24 mouse cellular contexts compared by ENCODE assay signal in genomic region chr6:140528414-140528813, GRCm38 (mm10).
A peak's percentile ranks its signal among the peaks of the same experiment; 100 is the strongest.
DNase-seq lines count a peak whose midpoint lies in the region; ATAC-seq lines count a peak whose summit lies in the region.
"Had no signal": no experiment of that assay in that cellular context is flagged by ENCODE, and none has a peak within 500 bp of the region (broad histone marks: within the 10 kb centered on the region; RNA-seq: fewer than 3 reads in every experiment).

No protein-coding gene starts in this region.

- H3K4me3 ChIP-seq in heart, embryonic 11.5 days (ENCODE audit: low read depth, low read length), result no peak overlapping the region
- no peak overlapping the region for H3K4me3 ChIP-seq in liver, embryonic 13.5 days (replicated peaks)
- H3K4me3 ChIP-seq in liver, embryonic 11.5 days (ENCODE audit: low read depth, low read length), result no peak overlapping the region
- no peak overlapping the region for H3K4me3 ChIP-seq in liver, embryonic 16.5 days (ENCODE audit: low read depth, low read length)
- H3K4me3 ChIP-seq in liver, embryonic 12.5 days, result no peak overlapping the region
- H3K4me3 ChIP-seq: embryonic facial prominence, embryonic 10.5 days; embryonic facial prominence, embryonic 12.5 days; forebrain, embryonic 13.5 days had no signal

- no peaks in the 10 kb centered on the region for H3K9me3 ChIP-seq in heart, embryonic 11.5 days (replicated peaks; ENCODE audit: control insufficient read depth, low read length)
- no peaks in the 10 kb centered on the region for H3K9me3 ChIP-seq in liver, embryonic 13.5 days (replicated peaks)
- no peaks in the 10 kb centered on the region for H3K9me3 ChIP-seq in liver, embryonic 11.5 days (ENCODE audit: control insufficient read depth, low read length)
- H3K9me3 ChIP-seq in liver, embryonic 16.5 days (replicated peaks; ENCODE audit: control insufficient read depth, low read length), result no peaks in the 10 kb centered on the region
- H3K9me3 ChIP-seq in liver, embryonic 12.5 days (replicated peaks), result no peaks in the 10 kb centered on the region
- H3K9me3 ChIP-seq: embryonic facial prominence, embryonic 10.5 days; embryonic facial prominence, embryonic 12.5 days; forebrain, embryonic 13.5 days had no signal

- H3K27me3 ChIP-seq in heart, embryonic 11.5 days (ENCODE audit: control insufficient read depth, insufficient read depth, low read length), result no peaks in the 10 kb centered on the region
- no peaks in the 10 kb centered on the region for H3K27me3 ChIP-seq in liver, embryonic 13.5 days
- no peaks in the 10 kb centered on the region for H3K27me3 ChIP-seq in liver, embryonic 11.5 days (replicated peaks; ENCODE audit: control insufficient read depth, insufficient read depth, low read length)
- H3K27me3 ChIP-seq in liver, embryonic 16.5 days (ENCODE audit: control insufficient read depth, insufficient read depth, low read depth, low read length), result no peaks in the 10 kb centered on the region
- H3K27me3 ChIP-seq in liver, embryonic 12.5 days (replicated peaks), result no peaks in the 10 kb centered on the region
- H3K27me3 ChIP-seq: CH12.LX; embryonic facial prominence, embryonic 12.5 days; forebrain, embryonic 13.5 days; Patski had no signal

- no peak overlapping the region for H3K27ac ChIP-seq in heart, embryonic 11.5 days (ENCODE audit: low read depth, low read length)
- H3K27ac ChIP-seq in liver, embryonic 13.5 days, result no peak overlapping the region
- H3K27ac ChIP-seq in liver, embryonic 11.5 days (ENCODE audit: low read depth, low read length), result no peak overlapping the region
- no peak overlapping the region for H3K27ac ChIP-seq in liver, embryonic 16.5 days (ENCODE audit: low read length)
- no peak overlapping the region for H3K27ac ChIP-seq in liver, embryonic 12.5 days
- H3K27ac ChIP-seq: embryonic facial prominence, embryonic 10.5 days; embryonic facial prominence, embryonic 12.5 days; forebrain, embryonic 13.5 days had no signal

- WGBS in heart, embryonic 11.5 days (ENCODE audit: insufficient replicate concordance), result 83% methylated on average over 6 of the region's 6 CpGs
- 68% methylated on average over 6 of the region's 6 CpGs for WGBS in liver, embryonic 13.5 days (ENCODE audit: insufficient replicate concordance)
- 79% methylated on average over 6 of the region's 6 CpGs for WGBS in liver, embryonic 11.5 days
- 59% methylated on average over 6 of the region's 6 CpGs for WGBS in liver, embryonic 16.5 days (ENCODE audit: insufficient replicate concordance)
- 75% methylated on average over 6 of the region's 6 CpGs for whole genome bisulfite sequencing in liver, embryonic 12.5 days (ENCODE audit: insufficient replicate concordance)

- H3K4me2 ChIP-seq in heart, embryonic 11.5 days, result no peak overlapping the region
- no peak overlapping the region for H3K4me2 ChIP-seq in liver, embryonic 13.5 days
- no peak overlapping the region for H3K4me2 ChIP-seq in liver, embryonic 11.5 days
- no peak overlapping the region for H3K4me2 ChIP-seq in liver, embryonic 16.5 days (ENCODE audit: low read depth, low read length)
- no peak overlapping the region for H3K4me2 ChIP-seq in liver, embryonic 12.5 days
- H3K4me2 ChIP-seq: embryonic facial prominence, embryonic 12.5 days; forebrain, embryonic 13.5 days had no signal

- no peaks in the 10 kb centered on the region for H3K36me3 ChIP-seq in heart, embryonic 11.5 days (ENCODE audit: control insufficient read depth, insufficient read depth, low read length)
- H3K36me3 ChIP-seq in liver, embryonic 13.5 days, result no peaks in the 10 kb centered on the region; the same call in 1 of the 2 replicates
- H3K36me3 ChIP-seq in liver, embryonic 11.5 days (ENCODE audit: control insufficient read depth, insufficient read depth, low read length), result no peaks in the 10 kb centered on the region; the same call in 1 of the 2 replicates
- no peaks in the 10 kb centered on the region for H3K36me3 ChIP-seq in liver, embryonic 16.5 days (ENCODE audit: control insufficient read depth, insufficient read depth)
- H3K36me3 ChIP-seq in liver, embryonic 12.5 days, result peaks cover 17% of the 10 kb centered on the region; the same call in 1 of the 2 replicates
- H3K36me3 ChIP-seq: G1E had no signal

- H3K9ac ChIP-seq in heart, embryonic 11.5 days (ENCODE audit: low read depth, low read length), result no peak overlapping the region
- H3K9ac ChIP-seq in liver, embryonic 13.5 days, result no peak overlapping the region
- H3K9ac ChIP-seq in liver, embryonic 11.5 days (ENCODE audit: low read depth, low read length), result no peak overlapping the region
- H3K9ac ChIP-seq in liver, embryonic 16.5 days (ENCODE audit: low read depth, low read length), result no peak overlapping the region
- H3K9ac ChIP-seq in liver, embryonic 12.5 days, result no peak overlapping the region
- H3K9ac ChIP-seq: embryonic facial prominence, embryonic 12.5 days; forebrain, embryonic 13.5 days had no signal

- DNase-seq in heart, adult 11 months, result peak; percentile 53
- no peak for DNase-seq in liver, embryonic 13.5 days
- no peak for DNase-seq in liver, embryonic 11.5 days (ENCODE audit: low spot score)
- no peak for DNase-seq in kidney, postnatal 14 days
- DNase-seq: adrenal gland, adult 8-10 months; adrenal gland, postnatal 14 days; adrenal gland, postnatal 36 days; B cell, adult 2 months; cerebellum, adult 11-12 months; cerebellum, adult 2 months; cerebellum, adult 9-10 months; cerebellum, postnatal 10 days; cerebellum, postnatal 25 days had no signal

- no peaks in the 10 kb centered on the region for H3K4me1 ChIP-seq in heart, embryonic 11.5 days (ENCODE audit: control insufficient read depth, insufficient read depth, low read length)
- no peaks in the 10 kb centered on the region for H3K4me1 ChIP-seq in liver, embryonic 13.5 days (replicated peaks)
- no peaks in the 10 kb centered on the region for H3K4me1 ChIP-seq in liver, embryonic 11.5 days (replicated peaks; ENCODE audit: control insufficient read depth, insufficient read depth, low read length)
- no peaks in the 10 kb centered on the region for H3K4me1 ChIP-seq in liver, embryonic 16.5 days (ENCODE audit: control insufficient read depth, low read depth, low read length)
- H3K4me1 ChIP-seq in liver, embryonic 12.5 days, result no peaks in the 10 kb centered on the region
- H3K4me1 ChIP-seq: embryonic facial prominence, embryonic 12.5 days; forebrain, embryonic 13.5 days had no signal

- no peak for ATAC-seq in heart, embryonic 11.5 days (replicated peaks; ENCODE audit: insufficient number of reproducible peaks, low FRiP score, low TSS enrichment)
- 0 out of 2 replicates have a peak, but pooled peaks have one; percentile 39 for ATAC-seq in liver, embryonic 13.5 days (ENCODE audit: low read depth)
- ATAC-seq in liver, embryonic 11.5 days (replicated peaks; ENCODE audit: low FRiP score), result no peak
- peak; percentile 64 for ATAC-seq in liver, embryonic 16.5 days (ENCODE audit: low read depth)
- no peak for ATAC-seq in liver, embryonic 12.5 days
- ATAC-seq: activated CD4-positive, CD25-positive, alpha-beta regulatory T cell, adult 4 months; CD4-positive, CD25-positive, alpha-beta regulatory T cell, adult 4 months; forebrain, embryonic 13.5 days; Patski had no signal

Comparison
In these comparisons a context has a peak if more than half of its experiments do, and no peak if none do; other contexts are left out.
1. ATAC-seq: peak in liver, embryonic 13.5 days (single experiment) and liver, embryonic 16.5 days (single experiment); none in heart, embryonic 11.5 days (single experiment), liver, embryonic 11.5 days (single experiment) and liver, embryonic 12.5 days (single experiment).